Mouse (Mus musculus) lung, postnatal 0 days (tissue): ENCODE measurements at regions not wholly inside any gene's neighbourhood (a gene's known extent, or its start where the extent isn't known, plus 50 kb on each side); places are given as distances from the start of the nearest gene placed in this dataset.

Source experiments
- CTCF ChIP-seq: IDR thresholded peaks from 2 replicates; pipeline ENCODE4 v1.5.1; 2016; ENCODE audit warnings: antibody characterized with exemption, mild to moderate bottlenecking
- EP300 ChIP-seq: IDR thresholded peaks from 2 replicates; pipeline ENCODE4 v1.6.1; 2016; ENCODE audit warnings: antibody characterized with exemption, mild to moderate bottlenecking, control low read depth

- TF ChIP-seq CTCF = no peak
- no peak for TF ChIP-seq EP300
Measured at GRCm38 (mm10) chr12:110367822-110368221, 79.1 kb upstream of the Ppp2r5c start.
